Mouse (Mus musculus) brain, embryonic 18.5 days (tissue): Measurements from ENCODE around the gene Mettl24.
"Not testable (repeated sequence)": the region's sequence is repeated elsewhere in the genome, so short reads cannot be mapped to it uniquely, and the experiment has no call there.

Source experiments
- DNase-seq: peaks from one replicate; pipeline ENCODE4 v3.0.0-alpha.2; 2012; ENCODE audit warnings: low read depth, low spot score

The Mettl24 gene

GRCm38 (mm10) chr10:40737274-40738112, 54.4 kb downstream of the Mettl24 start:
- no peak for DNase-seq

DNA sequence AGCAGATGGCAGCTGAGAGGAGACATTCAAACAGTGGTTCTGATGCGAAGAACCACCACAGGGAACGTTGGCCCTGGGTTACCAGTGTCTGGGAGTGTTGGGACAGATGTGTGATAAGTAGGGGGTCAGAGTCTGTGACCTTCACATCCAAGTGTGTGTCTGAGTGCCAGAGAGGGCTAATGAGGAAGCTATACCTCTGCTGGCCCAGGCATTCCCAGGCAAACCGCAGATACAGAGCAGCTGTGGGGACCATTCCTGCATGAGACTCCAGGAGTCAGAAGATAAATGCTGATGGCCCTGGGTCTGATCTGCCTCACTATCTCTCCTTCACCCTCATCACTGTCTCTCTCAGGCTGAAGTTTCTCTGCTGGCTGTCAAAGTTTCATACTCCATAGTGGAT, 57.6 kb downstream of the Mettl24 start:
- DNase-seq: no peak

DNA sequence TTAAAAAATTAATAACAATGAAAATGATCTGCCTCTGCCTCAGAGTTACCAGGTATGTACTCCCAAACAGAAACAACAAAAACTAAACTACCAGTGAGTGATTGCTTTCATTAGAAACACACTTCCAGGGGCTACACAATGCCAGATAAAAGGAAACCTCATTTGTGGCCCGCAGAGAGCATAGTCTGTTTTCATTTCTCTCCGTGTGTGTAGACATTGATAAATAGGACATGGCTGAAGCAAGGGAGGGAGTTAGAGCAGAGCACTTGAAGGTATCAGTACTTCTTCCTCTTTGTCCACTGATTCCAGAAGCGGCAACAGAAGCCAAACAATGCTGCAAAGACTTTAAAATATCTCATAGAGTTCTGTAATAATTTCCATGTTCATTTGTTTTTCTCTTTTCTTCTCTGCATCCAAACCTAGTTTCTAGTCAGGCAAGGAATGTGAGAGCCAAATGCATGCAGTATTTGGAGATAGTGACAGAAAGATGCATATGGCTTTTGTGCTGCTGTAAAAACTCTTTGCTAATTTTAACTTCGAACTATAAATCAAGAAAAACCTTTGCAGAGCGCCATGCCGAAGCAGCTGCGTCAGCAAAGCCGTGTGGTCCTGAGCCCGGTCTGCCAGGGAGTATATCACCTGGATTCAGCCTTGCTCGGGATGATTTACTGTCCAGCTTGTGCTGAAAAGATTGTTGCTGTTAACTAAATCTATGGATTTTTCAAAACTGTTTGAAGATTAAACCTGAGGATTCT, 67.4 kb downstream of the Mettl24 start:
- no peak for DNase-seq

- no peak for DNase-seq
Observed at GRCm38 (mm10) chr10:40751157-40751556, 68.1 kb downstream of the Mettl24 start.

DNA sequence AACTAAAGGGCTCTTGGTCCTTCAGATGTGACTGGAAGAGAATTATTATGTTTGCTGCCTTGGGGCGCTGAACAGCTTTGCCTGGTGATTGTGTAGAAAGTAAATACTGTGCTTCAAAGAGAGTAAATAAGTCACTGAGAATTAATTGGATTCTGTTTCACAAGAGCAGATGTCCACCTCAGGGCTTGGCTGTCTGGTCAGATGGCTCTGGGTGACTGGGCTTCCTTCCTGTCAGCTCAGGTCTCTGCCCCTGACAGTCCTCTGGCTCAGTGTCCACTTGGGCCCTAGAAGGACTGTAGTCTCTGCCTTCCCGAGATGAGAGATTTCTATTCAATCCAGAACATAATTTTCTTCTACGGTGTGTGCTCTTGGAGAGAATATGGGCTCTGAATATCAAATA, 70.0 kb downstream of the Mettl24 start:
- DNase-seq: no peak

GRCm38 (mm10) chr10:40758171-40759010, 75.3 kb downstream of the Mettl24 start:
- no peak for DNase-seq

GRCm38 (mm10) chr10:40759391-40760194, 76.5 kb downstream of the Mettl24 start:
- not testable (repeated sequence) for DNase-seq

GRCm38 (mm10) chr10:40760195-40761009, 77.3 kb downstream of the Mettl24 start:
- DNase-seq: no peak

DNA sequence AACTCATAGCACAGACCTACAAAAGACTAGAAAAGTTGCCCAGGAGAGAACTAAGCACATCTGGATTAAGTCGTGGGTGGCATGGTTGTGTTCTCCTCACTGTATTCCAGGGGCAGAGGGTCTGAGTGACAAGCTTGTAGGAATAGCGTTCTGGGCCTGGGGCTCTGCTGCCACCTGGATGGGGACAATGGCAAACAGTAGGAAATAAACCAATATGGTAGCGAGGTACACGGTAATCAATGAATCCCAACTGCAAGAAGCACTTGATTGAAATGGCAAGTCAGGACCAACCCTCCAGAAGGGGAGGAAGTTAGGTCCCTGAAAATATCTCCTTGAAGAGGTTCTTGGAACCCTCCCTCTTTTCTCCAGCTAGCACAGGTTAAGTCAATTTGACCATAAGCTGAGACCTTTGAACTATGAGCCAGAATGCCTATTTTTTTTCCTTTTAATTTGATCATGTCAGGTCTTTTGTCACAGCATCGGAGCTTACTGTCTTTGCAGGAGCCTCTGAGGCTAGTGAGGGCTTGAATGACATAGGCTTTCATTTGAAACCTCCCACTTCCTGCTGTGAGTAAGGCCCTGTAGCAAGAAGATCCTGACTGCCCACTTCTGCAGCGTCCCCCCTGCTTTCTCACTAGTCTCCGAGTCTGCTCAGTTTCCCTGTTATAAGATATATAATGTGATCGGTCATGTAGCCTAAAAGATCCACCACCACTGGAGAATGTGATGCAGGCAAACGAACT, 78.1 kb downstream of the Mettl24 start:
- no peak for DNase-seq

- DNase-seq: peak; percentile 47
Observed at GRCm38 (mm10) chr10:40762624-40763023, 79.5 kb downstream of the Mettl24 start.

GRCm38 (mm10) chr10:40763084-40763720, 80.1 kb downstream of the Mettl24 start:
- DNase-seq: no peak

GRCm38 (mm10) chr10:40772266-40772665, 89.2 kb downstream of the Mettl24 start:
- no peak for DNase-seq

DNA sequence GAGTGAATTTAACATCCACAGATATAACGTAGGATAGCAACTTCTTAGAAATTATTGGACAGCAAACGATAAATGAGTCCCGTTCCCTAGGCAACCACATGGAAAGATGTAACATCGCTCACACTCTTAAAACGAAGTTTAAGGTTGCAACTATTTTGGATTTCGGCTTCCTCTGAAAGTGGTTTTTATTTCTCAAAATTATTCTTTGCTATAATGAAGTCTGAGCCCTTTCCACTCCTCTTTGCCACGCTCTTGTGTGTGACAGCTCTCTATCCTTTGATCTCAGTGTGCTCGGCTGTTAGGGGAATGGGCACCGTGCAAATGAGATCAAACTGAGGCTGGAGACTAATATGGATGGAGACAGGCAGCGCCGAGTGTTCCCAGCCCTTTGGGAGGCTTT, 92.1 kb downstream of the Mettl24 start:
- DNase-seq: peak; percentile 51

DNA sequence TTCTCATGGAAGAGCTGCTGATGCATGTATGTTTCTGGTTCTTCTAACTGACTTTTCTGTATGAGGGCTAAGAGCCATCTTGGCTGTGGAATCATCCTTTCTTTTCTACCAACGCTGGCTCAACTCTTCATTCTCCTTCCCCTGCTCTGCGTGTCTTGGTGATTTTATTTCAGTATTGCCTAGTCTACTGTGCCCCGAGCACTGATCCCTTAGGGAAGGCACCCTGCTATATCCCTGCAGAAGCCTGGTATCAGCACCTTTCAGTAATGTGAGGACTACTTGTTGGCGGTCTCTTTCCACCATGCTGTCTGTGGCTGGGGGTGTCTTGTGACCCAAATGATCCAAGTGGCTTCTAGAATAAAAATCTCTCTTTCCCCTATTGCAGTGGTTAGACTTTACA, 92.6 kb downstream of the Mettl24 start:
- DNase-seq: no peak

GRCm38 (mm10) chr10:40777171-40777570, 94.1 kb downstream of the Mettl24 start:
- DNase-seq: no peak

DNA sequence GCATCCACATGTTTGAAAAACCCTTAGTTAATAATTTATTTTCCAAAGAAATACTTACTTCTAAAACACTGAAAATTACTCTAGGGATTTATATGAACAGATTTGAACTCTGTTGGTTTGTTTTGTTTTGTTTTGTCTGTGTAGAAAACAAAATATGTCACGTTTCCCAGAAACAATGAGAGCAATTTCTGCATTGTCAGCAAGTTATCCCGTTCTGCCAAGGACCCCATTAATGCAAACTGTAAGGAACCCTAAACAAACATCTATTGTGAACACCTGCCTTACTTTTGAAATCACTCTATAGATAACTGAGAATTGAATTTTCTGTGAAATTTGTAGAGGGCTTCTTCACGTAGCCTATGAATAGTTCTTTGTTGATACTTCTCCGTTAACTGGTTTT, 95.4 kb downstream of the Mettl24 start:
- DNase-seq: no peak

DNA sequence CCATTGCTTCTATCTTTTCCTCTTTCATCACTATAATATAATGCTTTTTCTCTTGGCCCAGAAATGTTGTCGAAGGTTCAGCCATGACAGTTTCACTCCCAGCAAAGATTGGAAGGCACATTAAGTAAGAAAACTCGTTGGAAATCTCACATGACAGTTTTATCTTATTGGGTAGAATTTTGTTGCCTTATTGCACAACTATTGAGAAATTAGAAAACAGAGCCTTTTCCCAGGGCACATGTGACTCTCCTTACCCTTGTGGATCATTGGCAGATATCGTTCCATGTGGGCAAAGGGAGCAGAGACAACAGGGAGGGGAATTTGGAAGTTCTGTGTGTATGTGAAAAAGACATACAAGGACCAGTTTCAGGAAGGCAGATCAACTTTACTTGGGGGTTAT, 107.3 kb downstream of the Mettl24 start:
- no peak for DNase-seq

DNA sequence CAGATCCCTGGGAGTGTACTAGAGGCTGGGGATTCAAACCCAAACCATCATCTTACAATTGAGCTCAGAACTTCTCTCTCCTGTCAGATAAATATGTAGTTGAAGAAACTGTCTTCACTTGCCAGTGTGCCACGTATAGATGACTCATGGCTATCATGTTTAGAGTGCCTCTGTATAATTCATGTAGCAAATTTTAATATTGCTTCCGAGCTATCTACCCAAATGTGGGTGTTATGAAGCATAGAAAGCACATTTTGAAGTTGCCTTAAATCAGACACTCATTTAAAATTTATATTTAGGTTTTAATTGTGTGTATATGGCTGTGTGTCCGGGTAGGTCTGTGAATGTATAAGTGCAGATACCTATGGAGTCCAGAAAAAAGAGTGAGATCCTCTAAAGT, 109.0 kb downstream of the Mettl24 start:
- no peak for DNase-seq

GRCm38 (mm10) chr10:40805221-40805620, 122.1 kb downstream of the Mettl24 start:
- DNase-seq: no peak
